Mouse (Mus musculus) right cerebral cortex, adult 2 months (tissue): Measurements from ENCODE around the gene Zfp955a.
"Not testable (repeated sequence)": the region's sequence is repeated elsewhere in the genome, so short reads cannot be mapped to it uniquely, and the experiment has no call there.

Source experiments
- DNase-seq, 2 experiments: peaks; one replicate each; pipeline ENCODE4 v3.0.0; 2021 to 2022; ENCODE audit warnings: low spot score in 2 of 2

Gene Zfp955a

DNA sequence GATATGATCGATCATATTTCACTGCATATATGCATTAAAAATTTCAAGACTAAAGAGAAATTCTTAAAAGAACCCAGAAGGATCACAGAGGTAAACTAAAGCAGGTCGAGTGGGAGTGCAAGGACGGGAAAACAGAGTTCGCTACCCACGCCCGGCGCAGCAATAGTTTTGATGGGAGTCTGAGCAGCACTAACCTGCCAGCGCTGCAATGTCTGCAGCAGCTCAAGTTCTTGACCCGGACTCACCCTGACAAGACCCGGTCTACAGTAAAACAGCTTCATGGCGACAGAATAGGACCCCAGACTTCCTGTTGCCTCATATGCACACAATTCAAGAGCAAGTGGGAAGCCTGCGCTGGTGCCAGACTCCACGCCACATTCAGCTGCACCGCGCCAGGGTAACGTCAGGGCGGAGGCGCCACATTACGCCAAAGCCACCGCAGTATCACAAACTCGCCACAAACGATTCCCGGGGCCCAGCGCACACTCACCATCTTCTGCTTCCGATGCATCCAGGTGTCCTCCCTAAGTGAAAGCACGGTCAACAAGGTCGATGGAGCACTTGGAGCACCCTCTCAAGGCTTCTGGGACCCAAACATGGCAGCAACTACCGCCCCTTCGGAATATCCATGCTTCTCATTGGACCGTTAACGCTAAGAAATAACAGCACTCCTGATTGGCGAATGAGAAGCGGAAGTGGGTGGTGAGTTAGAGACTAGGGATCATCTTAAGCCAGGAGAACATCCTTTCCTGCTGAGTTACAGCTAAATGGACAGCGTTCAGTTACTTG is at the start of gene Zfp955a:
TSS of gene Zfp955a (minus strand) at position 616 of the 789 bp plus-strand sequence.
- DNase-seq: not testable (repeated sequence)

DNA sequence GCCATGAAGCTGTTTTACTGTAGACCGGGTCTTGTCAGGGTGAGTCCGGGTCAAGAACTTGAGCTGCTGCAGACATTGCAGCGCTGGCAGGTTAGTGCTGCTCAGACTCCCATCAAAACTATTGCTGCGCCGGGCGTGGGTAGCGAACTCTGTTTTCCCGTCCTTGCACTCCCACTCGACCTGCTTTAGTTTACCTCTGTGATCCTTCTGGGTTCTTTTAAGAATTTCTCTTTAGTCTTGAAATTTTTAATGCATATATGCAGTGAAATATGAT is 34.9 kb upstream of the Zfp955a start:
- DNase-seq: not testable (repeated sequence)

DNA sequence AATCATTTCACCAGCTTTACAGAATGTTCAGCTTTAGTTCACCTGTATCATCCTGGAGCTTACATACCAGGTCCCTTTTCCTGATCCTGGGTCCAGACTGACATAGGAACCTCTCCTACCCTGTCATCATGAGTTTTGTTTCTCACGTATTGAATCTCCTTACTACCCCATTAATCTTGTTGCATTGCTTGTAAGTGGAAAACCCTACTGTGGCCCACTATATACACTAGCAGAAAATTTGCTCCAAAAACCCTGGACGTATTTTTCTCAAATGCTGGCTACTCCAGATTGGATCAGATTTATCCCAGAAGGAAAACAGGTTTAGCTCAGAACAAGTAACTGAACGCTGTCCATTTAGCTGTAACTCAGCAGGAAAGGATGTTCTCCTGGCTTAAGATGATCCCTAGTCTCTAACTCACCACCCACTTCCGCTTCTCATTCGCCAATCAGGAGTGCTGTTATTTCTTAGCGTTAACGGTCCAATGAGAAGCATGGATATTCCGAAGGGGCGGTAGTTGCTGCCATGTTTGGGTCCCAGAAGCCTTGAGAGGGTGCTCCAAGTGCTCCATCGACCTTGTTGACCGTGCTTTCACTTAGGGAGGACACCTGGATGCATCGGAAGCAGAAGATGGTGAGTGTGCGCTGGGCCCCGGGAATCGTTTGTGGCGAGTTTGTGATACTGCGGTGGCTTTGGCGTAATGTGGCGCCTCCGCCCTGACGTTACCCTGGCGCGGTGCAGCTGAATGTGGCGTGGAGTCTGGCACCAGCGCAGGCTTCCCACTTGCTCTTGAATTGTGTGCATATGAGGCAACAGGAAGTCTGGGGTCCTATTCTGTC is 34.3 kb upstream of the Zfp955a start, which contains the start of gene Zfp955b:
TSS of gene Zfp955b (plus strand) at position 506 of the 837 bp plus-strand sequence.
- not testable (repeated sequence) for DNase-seq

DNA sequence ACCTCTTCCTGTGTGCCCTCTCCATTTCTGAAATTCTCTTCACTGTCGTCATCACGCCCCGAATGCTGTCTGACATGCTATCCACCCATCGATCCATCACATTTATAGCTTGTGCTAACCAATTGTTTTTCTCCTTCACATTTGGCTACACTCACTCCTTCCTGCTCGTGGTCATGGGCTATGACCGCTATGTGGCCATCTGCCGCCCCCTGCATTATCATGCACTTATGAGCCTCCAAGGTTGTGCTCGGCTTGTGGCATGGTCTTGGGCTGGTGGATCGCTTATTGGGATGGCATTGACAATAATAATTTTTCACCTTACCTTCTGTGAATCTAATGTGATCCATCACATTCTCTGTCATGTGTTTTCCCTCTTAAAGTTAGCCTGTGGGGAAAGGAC is 14.0 kb upstream of the Zfp955a start:
- DNase-seq: no peak

DNA sequence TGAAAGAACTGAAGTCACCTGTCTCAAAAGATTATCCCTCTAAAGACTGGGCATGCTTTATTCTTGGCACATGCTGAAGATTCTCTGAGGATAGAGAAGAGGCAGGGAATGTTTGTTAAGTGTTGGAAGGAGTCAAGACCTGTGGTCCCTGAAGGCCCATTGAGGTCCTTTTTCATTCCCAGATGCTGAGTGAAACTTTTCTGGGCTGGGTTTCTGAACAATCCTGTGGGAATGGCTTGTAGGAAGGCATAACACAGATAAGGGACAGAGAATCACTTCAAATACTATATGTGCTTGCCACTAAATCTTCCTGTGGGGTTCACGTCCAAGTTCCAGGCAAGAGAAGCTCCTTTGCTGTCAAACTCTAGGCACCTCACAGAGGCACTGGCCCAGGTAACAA is 9.4 kb upstream of the Zfp955a start, which contains the start of gene Olfr63:
TSS of gene Olfr63 (plus strand) at position 301 of the 400 bp plus-strand sequence.
- DNase-seq: no peak

DNA sequence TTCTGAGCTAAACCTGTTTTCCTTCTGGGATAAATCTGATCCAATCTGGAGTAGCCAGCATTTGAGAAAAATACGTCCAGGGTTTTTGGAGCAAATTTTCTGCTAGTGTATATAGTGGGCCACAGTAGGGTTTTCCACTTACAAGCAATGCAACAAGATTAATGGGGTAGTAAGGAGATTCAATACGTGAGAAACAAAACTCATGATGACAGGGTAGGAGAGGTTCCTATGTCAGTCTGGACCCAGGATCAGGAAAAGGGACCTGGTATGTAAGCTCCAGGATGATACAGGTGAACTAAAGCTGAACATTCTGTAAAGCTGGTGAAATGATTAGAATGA is 343 bp upstream of the Zfp955a start:
- DNase-seq: not testable (repeated sequence)

DNA sequence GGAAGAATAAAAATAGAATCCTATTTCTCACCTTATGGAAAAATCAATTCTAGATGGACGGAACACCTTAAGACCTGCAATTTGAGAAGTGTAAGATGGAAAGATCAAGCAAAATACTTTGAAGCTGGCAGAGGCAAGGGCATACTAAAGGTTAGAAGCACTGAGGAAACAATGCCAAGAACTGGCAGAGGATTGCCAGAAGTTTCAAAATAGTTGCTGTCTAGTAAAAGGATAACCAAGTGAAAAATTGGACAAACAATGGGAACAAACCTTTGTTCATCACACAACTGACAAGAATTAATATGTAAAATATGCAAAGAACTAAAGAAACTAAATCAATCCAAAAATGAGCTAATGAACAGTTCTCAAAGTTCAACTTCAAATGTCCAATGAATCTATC is 18.3 kb downstream of the Zfp955a start:
- not testable (repeated sequence) for DNase-seq

DNA sequence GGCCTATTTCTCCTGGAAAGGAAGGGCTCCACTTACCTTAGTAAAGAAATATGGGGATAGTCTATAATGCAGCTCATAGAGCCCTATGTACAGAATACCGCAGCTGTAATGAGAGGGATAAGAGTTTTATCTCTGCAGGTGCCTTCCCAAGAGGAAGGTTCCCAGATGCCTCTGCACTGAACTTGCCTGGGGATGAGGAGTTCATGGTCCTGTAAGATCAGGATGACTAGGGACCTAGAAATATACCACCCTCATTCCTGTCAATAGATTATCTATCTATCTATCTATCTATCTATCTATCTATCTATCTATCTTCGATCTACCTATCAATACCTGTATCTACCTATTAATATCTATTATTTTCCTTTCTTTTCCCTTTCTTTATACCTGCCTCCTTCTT is 33.4 kb downstream of the Zfp955a start, which contains the start of gene Olfr1564:
TSS of gene Olfr1564 (minus strand) at position 101 of the 400 bp plus-strand sequence.
- no peak for DNase-seq

DNA sequence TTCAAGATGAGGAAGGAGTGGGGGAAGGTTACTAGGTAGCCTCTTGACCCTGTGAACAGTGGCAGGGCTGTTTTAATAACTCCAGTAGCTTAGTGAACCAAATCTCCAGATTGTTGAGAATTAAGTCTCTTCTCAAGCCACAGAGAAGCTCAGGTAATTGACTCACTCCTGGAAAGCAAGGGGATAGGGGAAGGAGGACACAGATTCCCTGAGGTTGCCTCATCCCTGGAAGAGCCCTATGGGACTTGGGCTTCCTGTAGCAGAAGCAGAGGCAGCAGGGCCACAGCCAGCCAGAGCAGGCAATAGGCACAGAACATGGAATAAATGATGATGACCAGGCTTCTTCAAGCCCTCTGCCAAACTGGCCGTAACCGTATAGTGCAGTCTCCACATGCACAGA is 63.9 kb downstream of the Zfp955a start, which contains the start of gene Olfr239:
TSS of gene Olfr239 (plus strand) at position 301 of the 400 bp plus-strand sequence.
- DNase-seq: not testable (repeated sequence)
